Mouse (Mus musculus) left cerebral cortex, postnatal 36 days (tissue): ENCODE results near the gene Cfap126. TPM values are rescaled to one million over a fixed set of nuclear protein-coding genes. Genes with fewer than 3 reads are reported as not detected.
"Not testable (repeated sequence)": the region's sequence is repeated elsewhere in the genome, so short reads cannot be mapped to it uniquely, and the experiment has no call there.

Experiments
- DNase-seq, 2 experiments: peaks; one replicate each; pipeline ENCODE4 v3.0.0; 2021 to 2022; ENCODE audit warnings: low spot score in 2 of 2, mixed read lengths in 1 of 2
- intact Hi-C: fragments of 180-260 bp; cut with DNase I; formaldehyde crosslinking; loops from one replicate; pipeline ENCODE4 v1.15.1; 2025
- total RNA-seq, 2 experiments: library from RNA; stranded (reverse); gene quantifications; 2 replicates each; pipeline ENCODE4 v1.2.3; 2021

The Cfap126 gene
- total RNA-seq, 2 experiments from 2014 or later: 1.1 TPM; not detected in 1

DNA sequence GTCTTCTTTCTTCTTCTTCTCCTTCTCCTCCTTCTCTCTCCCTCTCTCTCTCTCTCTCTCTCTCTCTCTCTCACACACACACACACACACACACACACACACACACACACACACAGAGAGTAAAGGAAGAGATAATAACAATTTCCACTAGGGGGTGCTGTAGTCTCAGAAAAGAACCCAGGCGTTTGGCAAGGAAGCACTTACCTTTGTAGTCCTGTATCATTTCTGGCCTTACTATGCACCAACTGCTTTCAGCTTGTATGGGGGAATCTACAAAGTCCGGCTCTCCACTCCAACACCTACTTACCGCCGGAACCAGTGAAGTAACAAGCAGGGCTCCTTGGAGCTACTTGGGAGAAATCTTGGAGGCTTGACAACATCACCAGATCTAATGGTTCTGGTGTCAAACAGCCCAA lies 4.6 kb downstream of the Cfap126 start:
- intact Hi-C loops: loop anchor here (2.0 to 10.0 kb wide), 4 partner anchors 103 to 297 kb away; partner anchors contain the start of genes Adamts4, Ndufs2, Tstd1 and Usf1
- DNase-seq: peak; percentile 36 to 51

- intact Hi-C loops: loop anchor here (2.0 to 10.0 kb wide), 4 partner anchors 102 to 296 kb away; partner anchors contain the start of genes Adamts4, Ndufs2, Tstd1 and Usf1
Observed at GRCm38 (mm10) chr1:171118996-171119395, 5.3 kb downstream of the Cfap126 start.

GRCm38 (mm10) chr1:171119405-171119804 lies 5.7 kb downstream of the Cfap126 start:
- DNase-seq: no peak
- intact Hi-C loops: loop anchor here (2.0 to 10.0 kb wide), 4 partner anchors 101 to 295 kb away; partner anchors contain the start of genes Adamts4, Ndufs2, Tstd1 and Usf1

More at GRCm38 (mm10) chr1:171118996-171119395, 5.3 kb downstream of the Cfap126 start:
- DNase-seq: no peak

DNA sequence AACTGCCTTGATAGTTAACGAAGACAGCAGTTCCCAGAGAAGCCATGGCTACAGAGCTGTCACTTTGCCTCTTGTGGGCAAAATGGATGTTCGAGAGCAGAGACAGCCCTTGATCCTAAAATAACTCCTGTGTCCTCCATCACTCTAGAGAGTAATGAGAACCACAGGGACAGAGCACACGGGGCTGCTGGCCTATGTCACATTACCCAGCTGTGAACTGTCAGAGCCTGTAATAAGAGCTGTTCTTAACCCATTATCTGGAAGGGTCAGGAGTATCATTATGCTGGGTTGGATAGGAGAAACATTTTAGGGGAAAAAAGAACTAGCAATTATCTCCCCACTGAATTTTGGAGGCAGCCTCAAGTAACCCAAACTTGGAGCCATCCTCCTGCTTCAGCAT lies 7.2 kb downstream of the Cfap126 start:
- intact Hi-C loops: no loop called here

GRCm38 (mm10) chr1:171121839-171122238 lies 8.1 kb downstream of the Cfap126 start:
- intact Hi-C loops: no loop called here
- no peak for DNase-seq

More for the DNA sequence above, 7.2 kb downstream of the Cfap126 start:
- no peak for DNase-seq

GRCm38 (mm10) chr1:171122932-171123331 lies 9.2 kb downstream of the Cfap126 start:
- DNase-seq: no peak
- intact Hi-C loops: no loop called here

- DNase-seq: no peak
- intact Hi-C loops: no loop called here
Observed at GRCm38 (mm10) chr1:171124398-171124797, 10.7 kb downstream of the Cfap126 start.

- peak; percentile 22 to 35 for DNase-seq
- intact Hi-C loops: no loop called here
Observed at GRCm38 (mm10) chr1:171129251-171129650, 15.5 kb downstream of the Cfap126 start.

GRCm38 (mm10) chr1:171130971-171131370 lies 17.3 kb downstream of the Cfap126 start:
- no peak for DNase-seq
- intact Hi-C loops: no loop called here

DNA sequence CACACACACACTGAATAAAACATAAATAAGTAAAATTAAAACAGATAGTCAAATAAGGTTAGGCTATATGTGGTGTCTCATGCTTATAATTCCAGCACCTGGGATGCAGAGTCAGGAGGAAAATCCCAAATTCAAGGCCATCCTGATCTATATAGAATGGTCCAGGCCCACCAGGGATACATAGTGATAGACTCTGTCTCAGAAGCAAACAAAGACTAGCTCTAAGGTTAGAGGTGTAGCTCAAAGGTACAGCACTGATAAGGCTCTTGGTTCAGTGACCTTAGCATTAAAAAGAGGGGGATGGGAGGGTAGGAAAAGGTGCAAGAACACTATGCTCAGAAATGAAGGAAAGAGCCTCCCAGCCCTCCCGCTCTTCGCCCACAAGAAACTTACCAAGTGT lies 21.9 kb downstream of the Cfap126 start:
- DNase-seq: no peak

GRCm38 (mm10) chr1:171137486-171138155 lies 23.9 kb downstream of the Cfap126 start:
- intact Hi-C loops, DNase-seq: not testable (repeated sequence)

More for the DNA sequence above, 21.9 kb downstream of the Cfap126 start:
- intact Hi-C loops: no loop called here

GRCm38 (mm10) chr1:171142981-171143380 lies 29.3 kb downstream of the Cfap126 start:
- DNase-seq, intact Hi-C loops: not testable (repeated sequence)

- intact Hi-C loops: loop anchor here (5.0 kb wide), 2 partner anchors 47 to 72 kb away; partner anchors contain the start of genes Pcp4l1 and Tomm40l
- peak; percentile 93 to 94 for DNase-seq
Observed at GRCm38 (mm10) chr1:171149974-171150760, 36.4 kb downstream of the Cfap126 start, which contains the start of the genes Sdhc and Mpz. Gene Sdhc, minus strand, starts transcription at chr1:171150603. Gene Mpz, plus strand, starts transcription at chr1:171150711.

GRCm38 (mm10) chr1:171150838-171151391 lies 37.2 kb downstream of the Cfap126 start:
- peak; percentile 46 to 70 for DNase-seq
- intact Hi-C loops: loop anchor here (5.0 kb wide), 2 partner anchors 46 to 71 kb away; partner anchors contain the start of genes Pcp4l1 and Tomm40l

DNA sequence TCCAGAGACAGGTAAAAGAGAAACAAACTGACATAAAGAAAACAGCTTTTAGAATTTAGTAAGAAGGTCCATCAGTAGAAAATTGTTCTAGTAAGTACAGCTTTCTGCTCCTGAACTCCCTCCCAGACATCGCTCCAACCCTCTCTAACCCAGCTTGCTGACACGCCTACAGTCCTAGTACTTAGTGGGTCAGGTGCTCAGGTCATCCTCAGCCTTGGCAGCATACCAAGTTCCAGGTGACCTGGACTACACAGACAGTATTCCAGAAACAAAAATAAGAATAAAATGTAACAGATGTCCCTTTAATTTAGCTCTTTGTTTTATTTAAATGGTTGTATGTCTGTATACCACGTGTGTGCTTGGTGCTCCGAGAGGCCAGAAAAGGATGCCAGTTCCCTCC lies 38.2 kb downstream of the Cfap126 start:
- intact Hi-C loops: loop anchor here (5.0 kb wide), 2 partner anchors 45 to 70 kb away; partner anchors contain the start of genes Pcp4l1 and Tomm40l
- no peak for DNase-seq

- peak; percentile 10 to 18 for DNase-seq
Observed at GRCm38 (mm10) chr1:171156644-171157043, 42.9 kb downstream of the Cfap126 start.

GRCm38 (mm10) chr1:171157965-171158364 lies 44.2 kb downstream of the Cfap126 start:
- no peak for DNase-seq

More at GRCm38 (mm10) chr1:171156644-171157043, 42.9 kb downstream of the Cfap126 start:
- intact Hi-C loops: no loop called here

DNA sequence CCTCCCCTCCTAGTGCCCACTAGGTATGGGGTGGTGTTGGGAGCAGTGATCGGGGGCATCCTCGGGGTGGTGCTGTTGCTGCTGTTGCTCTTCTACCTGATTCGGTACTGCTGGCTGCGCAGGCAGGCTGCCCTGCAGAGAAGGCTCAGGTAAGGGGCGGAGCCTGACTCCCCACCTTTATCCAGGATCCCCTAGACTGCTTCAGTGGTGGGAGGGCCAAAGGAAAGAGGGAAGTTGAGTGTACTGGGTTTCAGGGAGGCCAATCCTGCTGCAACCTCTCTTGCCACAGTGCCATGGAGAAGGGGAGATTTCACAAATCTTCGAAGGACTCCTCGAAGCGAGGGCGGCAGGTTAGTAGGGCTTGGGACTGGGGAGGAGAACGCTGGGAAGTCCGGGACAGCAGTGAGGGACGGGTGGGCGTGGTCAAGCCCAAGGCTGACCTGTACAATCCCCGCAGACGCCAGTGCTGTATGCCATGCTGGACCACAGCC lies 45.8 kb downstream of the Cfap126 start:
- DNase-seq: no peak
- intact Hi-C loops: no loop called here

More at GRCm38 (mm10) chr1:171157965-171158364, 44.2 kb downstream of the Cfap126 start:
- intact Hi-C loops: no loop called here

DNA sequence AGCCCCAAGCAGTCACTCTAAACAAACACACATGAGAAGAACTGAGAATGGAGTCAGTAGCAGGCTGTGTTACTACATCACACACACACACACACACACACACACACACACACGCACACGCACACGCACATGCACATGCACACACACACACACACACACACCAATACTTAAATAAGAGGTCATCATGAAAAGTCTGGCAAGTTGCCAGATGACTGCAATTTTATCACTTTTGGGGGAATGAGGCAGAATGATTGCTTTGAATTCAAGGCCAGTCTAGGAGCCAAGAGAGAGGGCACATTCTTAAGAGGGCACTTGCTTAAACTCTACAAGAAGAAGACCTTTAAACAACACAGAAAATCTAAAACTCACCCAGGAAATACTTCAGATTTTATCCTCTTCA lies 48.8 kb downstream of the Cfap126 start:
- intact Hi-C loops: no loop called here
- DNase-seq: no peak
